Mouse (Mus musculus) left cerebral cortex, postnatal 36 days (tissue): Measurements from ENCODE around the gene Ccdc122. TPM values are rescaled to one million over a fixed set of nuclear protein-coding genes. Genes with fewer than 3 reads are reported as not detected.
"Not testable (repeated sequence)": the region's sequence is repeated elsewhere in the genome, so short reads cannot be mapped to it uniquely, and the experiment has no call there.

Source experiments
- DNase-seq, 2 experiments: peaks; one replicate each; pipeline ENCODE4 v3.0.0; 2021 to 2022; ENCODE audit warnings: low spot score in 2 of 2, mixed read lengths in 1 of 2
- intact Hi-C: fragments of 180-260 bp; cut with DNase I; formaldehyde crosslinking; loops from one replicate; pipeline ENCODE4 v1.15.1; 2025
- total RNA-seq, 2 experiments: library from RNA; stranded (reverse); gene quantifications; 2 replicates each; pipeline ENCODE4 v1.2.3; 2021

The Ccdc122 gene
- total RNA-seq, result 1 to 10 TPM; 1.5 to 1.7 TPM

- intact Hi-C loops, result no loop called here
- peak; percentile 62 to 70 for DNase-seq
Observed at GRCm38 (mm10) chr14:77036226-77037046, at the start of gene Ccdc122, which contains the start of gene Lacc1. Gene Ccdc122, plus strand, starts transcription at chr14:77036772. Gene Lacc1, minus strand, starts transcription at chr14:77036904.

- intact Hi-C loops, DNase-seq: not testable (repeated sequence)
Observed at GRCm38 (mm10) chr14:76990351-76990750, 46.2 kb upstream of the Ccdc122 start.

- intact Hi-C loops, result loop anchor here (5.0 to 10.0 kb wide), 2 partner anchors 127 to 240 kb away; no protein-coding TSS in a partner anchor
- no peak for DNase-seq
Observed at GRCm38 (mm10) chr14:77004740-77005139, 31.8 kb upstream of the Ccdc122 start.

GRCm38 (mm10) chr14:77005566-77005965, 31.0 kb upstream of the Ccdc122 start:
- no peak for DNase-seq
- intact Hi-C loops, result loop anchor here (5.0 to 10.0 kb wide), 2 partner anchors 128 to 241 kb away; no protein-coding TSS in a partner anchor

GRCm38 (mm10) chr14:77008238-77008637, 28.3 kb upstream of the Ccdc122 start:
- intact Hi-C loops, result loop anchor here (1.0 to 10.0 kb wide), 3 partner anchors 131 to 505 kb away; no protein-coding TSS in a partner anchor
- peak; percentile 46 to 65 for DNase-seq

- DNase-seq, result peak; percentile 53 to 67
- intact Hi-C loops, result loop anchor here (1.0 to 10.0 kb wide), 4 partner anchors 508 to 857 kb away; partner anchors contain the start of gene Tsc22d1
Observed at GRCm38 (mm10) chr14:77011804-77012203, 24.8 kb upstream of the Ccdc122 start.

- not testable (repeated sequence) for DNase-seq
- intact Hi-C loops, result loop anchor here (10.0 kb wide), 1 partner anchor 862 kb away; no protein-coding TSS in a partner anchor
Observed at GRCm38 (mm10) chr14:77016783-77017182, 19.8 kb upstream of the Ccdc122 start.

GRCm38 (mm10) chr14:77017211-77017610, 19.4 kb upstream of the Ccdc122 start:
- DNase-seq, result no peak
- intact Hi-C loops, result loop anchor here (10.0 kb wide), 1 partner anchor 862 kb away; no protein-coding TSS in a partner anchor

GRCm38 (mm10) chr14:77024499-77024898, 12.1 kb upstream of the Ccdc122 start:
- DNase-seq, result no peak
- intact Hi-C loops, result no loop called here

GRCm38 (mm10) chr14:77029319-77030054, 7.1 kb upstream of the Ccdc122 start:
- intact Hi-C loops, result no loop called here
- DNase-seq, result no peak

GRCm38 (mm10) chr14:77030808-77031207, 5.8 kb upstream of the Ccdc122 start:
- intact Hi-C loops, result no loop called here
- DNase-seq, result no peak

- intact Hi-C loops, result no loop called here
- no peak for DNase-seq
Observed at GRCm38 (mm10) chr14:77032433-77032832, 4.1 kb upstream of the Ccdc122 start.

GRCm38 (mm10) chr14:77033391-77033790, 3.2 kb upstream of the Ccdc122 start:
- intact Hi-C loops, result no loop called here

GRCm38 (mm10) chr14:77034175-77034915, 2.2 kb upstream of the Ccdc122 start:
- intact Hi-C loops, result no loop called here
- DNase-seq, result no peak

More at GRCm38 (mm10) chr14:77033391-77033790, 3.2 kb upstream of the Ccdc122 start:
- DNase-seq, result no peak

- DNase-seq, result no peak
- intact Hi-C loops, result no loop called here
Observed at GRCm38 (mm10) chr14:77034970-77035369, 1.6 kb upstream of the Ccdc122 start.

GRCm38 (mm10) chr14:77037330-77037729, 758 bp downstream of the Ccdc122 start:
- intact Hi-C loops, result no loop called here

GRCm38 (mm10) chr14:77037832-77038425, 1.4 kb downstream of the Ccdc122 start:
- intact Hi-C loops, result no loop called here
- DNase-seq, result no peak

More at GRCm38 (mm10) chr14:77037330-77037729, 758 bp downstream of the Ccdc122 start:
- no peak for DNase-seq

- intact Hi-C loops, result loop anchor here (5.0 kb wide), 1 partner anchor 874 kb away; no protein-coding TSS in a partner anchor
- no peak for DNase-seq
Observed at GRCm38 (mm10) chr14:77053288-77053687, 16.7 kb downstream of the Ccdc122 start.

- intact Hi-C loops, result no loop called here
- no peak for DNase-seq
Observed at GRCm38 (mm10) chr14:77069361-77069760, 32.8 kb downstream of the Ccdc122 start.
